Mouse (Mus musculus) layer of hippocampus, adult 9-10 months (tissue): Measurements from ENCODE around the gene Ptprk.

ENCODE experiments used
- DNase-seq: peaks from one replicate; pipeline ENCODE4 v3.0.0; 2022; ENCODE audit warnings: low spot score

The Ptprk gene

DNA sequence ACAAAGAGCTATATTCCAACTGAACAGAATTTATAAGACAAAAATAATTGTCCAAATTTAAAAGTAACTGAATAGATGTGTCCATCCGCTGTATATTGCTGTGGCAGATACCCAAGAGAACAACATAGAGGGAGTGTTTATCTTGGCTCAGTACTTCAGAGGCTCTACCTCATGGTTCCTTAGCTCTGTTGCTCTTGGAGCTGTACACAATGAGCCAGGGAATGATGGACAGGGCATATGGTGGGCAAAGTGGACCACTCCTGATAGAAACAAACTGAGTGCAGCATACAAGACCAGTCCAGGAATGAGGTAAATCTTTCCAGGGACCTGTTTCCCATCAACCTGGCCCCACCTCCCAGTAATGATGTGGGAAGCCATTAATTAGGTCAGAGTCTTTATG lies 468.1 kb downstream of the Ptprk start:
- DNase-seq: no peak

DNA sequence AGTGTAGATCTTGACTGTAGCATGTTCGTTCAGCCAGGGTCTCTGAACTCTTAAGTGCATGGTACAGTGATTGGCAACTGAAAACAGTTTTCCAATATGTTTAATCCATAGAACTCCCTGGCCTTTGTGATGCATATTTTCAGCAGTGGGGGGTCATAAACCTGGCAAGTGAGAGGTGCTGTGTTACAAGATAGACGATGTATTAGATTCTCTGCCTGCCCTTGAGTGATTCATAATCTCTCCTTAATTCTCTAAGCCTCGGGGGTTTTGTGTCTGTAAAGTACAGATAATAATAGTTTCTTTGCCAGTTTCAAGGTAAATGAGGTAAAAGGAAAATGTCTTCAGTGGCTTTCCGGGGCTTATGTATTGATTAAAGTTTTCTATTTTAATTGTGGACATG lies 475.9 kb downstream of the Ptprk start:
- no peak for DNase-seq

DNA sequence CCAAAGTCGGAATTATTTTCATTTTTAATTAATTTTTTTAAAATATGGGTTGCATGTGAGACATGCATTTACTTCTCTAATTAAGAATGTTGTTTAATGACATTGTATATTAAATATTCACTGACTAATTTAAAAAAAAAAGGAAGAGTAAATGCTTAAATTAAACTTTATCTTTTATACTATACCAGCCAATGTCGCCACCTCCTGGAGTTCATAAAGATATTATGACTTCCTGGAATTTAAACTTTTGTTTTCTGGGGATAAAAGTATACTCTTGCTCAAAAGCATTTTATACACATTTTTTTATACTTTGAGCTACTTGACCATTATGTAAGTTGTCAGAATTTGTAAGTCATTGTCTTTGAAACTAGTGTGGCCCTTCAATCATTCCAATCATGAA lies 477.4 kb downstream of the Ptprk start:
- no peak for DNase-seq

DNA sequence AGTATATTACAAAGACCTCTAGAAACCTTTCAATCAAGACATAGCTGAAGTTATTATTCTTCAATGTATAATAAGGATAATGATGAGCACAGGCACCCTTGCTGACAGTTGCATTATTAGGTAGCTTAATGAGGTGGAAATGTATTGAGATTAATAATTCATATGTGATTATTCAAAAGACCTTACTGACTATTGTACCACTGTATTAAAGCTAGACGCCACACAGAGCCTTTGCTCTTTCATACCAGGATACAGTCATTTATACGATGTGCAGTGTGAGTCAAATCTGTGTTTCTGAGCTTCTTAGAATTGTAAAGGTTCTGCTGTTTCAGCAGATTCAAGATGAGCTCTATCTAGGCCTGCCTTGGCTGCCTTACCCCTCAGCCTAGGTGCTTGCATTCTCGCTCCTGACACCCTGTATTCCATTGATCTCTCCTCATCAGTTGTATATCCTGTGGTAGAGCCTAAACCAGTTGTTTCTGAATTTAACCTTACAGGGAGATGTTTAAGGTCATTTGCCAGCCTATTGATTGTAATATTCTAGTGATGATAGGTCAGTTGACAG lies 489.6 kb downstream of the Ptprk start:
- DNase-seq: no peak

GRCm38 (mm10) chr10:28566378-28566777 lies 491.8 kb downstream of the Ptprk start:
- DNase-seq: no peak

- no peak for DNase-seq
Measured at GRCm38 (mm10) chr10:28566828-28567227, 492.2 kb downstream of the Ptprk start.

- no peak for DNase-seq
Measured at GRCm38 (mm10) chr10:28567441-28567840, 492.8 kb downstream of the Ptprk start.

DNA sequence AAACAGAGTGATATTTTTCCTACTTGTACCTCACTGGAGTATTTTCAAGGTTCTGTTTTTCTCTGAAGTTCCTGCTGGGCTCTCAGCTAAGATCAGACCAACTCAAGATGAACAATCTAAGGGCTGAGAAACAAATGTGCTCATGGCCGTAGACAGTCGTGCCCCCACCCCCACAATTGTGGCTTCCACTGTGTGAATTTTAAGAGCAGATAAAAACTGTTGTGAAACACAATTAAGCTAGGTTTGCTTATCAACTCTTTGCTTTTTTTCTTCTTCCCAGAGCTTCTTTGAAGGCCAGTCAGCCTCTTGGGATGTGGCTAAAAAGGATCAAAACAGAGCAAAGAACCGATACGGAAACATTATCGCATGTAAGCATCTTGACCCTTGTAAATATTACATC lies 493.4 kb downstream of the Ptprk start:
- DNase-seq: no peak

GRCm38 (mm10) chr10:28579596-28579995 lies 505.0 kb downstream of the Ptprk start:
- DNase-seq: no peak

GRCm38 (mm10) chr10:28586565-28587138 lies 512.0 kb downstream of the Ptprk start:
- no peak for DNase-seq

DNA sequence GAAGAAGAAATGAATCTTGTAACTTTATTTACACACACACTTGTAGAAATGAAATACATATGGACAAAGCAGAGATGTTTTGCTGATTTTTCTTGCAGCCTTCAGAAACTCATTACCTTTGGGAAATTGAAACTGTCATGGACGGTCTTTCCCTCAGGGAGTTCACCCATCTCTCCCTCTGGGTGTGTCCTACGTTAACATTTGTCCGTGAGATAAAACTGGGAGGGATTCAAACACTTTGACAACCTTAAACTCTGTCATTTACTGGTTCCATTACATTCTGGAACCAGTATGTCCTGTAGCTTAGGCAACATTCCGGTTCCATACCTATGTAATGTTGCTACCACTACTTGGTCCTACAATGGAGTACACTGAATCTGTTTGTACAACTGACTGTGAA lies 513.8 kb downstream of the Ptprk start:
- no peak for DNase-seq

DNA sequence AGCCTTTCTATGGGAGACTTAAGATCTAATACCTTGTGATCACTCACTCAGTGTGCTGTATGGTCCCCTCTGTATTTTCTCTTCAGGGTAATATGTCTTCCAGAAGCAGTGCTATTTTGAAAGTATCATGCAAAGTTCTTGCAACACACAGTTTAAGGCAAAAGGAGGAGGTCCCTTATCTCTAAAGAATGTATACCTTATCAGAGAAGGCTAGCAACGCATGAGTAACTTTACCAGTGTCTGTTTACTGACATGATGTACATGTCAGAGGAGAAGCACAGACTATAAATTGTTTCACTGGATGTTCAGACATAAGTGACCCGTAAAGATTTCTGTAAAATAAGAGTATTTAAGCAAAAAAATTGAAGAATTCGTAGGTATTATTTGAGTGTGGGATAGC lies 516.2 kb downstream of the Ptprk start:
- DNase-seq: no peak

GRCm38 (mm10) chr10:28593566-28594292 lies 519.1 kb downstream of the Ptprk start:
- DNase-seq: no peak

DNA sequence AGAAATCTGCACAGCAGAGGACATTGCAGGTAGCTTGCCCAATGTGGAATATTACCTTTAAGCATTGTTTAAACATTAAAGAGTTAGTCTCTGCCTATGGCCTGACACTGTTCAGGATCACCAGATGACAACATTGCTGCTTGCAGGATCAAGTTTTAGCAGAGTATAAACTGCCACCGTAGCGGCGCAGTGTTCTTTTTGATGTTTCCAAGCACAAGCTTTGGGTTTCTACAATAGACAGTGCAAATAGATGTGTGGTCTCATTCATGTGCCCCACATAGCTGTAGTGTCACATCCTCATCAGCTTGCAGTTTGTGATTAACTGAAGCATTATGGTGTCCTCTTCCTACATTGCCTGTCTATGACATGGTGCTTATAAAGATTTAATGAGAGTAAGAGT lies 522.3 kb downstream of the Ptprk start:
- DNase-seq: no peak

GRCm38 (mm10) chr10:28609136-28609535 lies 534.5 kb downstream of the Ptprk start:
- DNase-seq: no peak

GRCm38 (mm10) chr10:28614396-28614795 lies 539.8 kb downstream of the Ptprk start:
- DNase-seq: no peak

- no peak for DNase-seq
Measured at GRCm38 (mm10) chr10:28617203-28617602, 542.6 kb downstream of the Ptprk start.

DNA sequence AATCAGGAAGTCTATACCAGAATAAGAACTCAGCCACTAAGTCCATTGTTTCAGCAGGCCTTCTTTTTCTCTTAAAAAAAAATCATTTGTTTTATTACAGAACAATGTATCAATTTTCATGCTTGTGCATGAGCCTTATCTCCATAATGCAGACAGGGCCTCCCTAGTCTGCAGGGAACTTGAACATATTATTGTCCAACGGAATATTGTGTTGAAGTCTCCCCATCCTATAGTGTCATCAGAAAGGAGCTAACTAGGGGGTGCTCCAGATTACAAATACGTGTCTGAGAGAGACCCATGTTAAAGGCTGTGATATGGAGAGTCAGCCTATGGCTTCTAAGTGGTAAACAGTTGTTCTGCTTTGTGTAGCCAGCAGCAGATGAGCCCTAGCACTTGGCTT lies 543.4 kb downstream of the Ptprk start:
- DNase-seq: no peak

GRCm38 (mm10) chr10:28619415-28619814 lies 544.8 kb downstream of the Ptprk start:
- no peak for DNase-seq

DNA sequence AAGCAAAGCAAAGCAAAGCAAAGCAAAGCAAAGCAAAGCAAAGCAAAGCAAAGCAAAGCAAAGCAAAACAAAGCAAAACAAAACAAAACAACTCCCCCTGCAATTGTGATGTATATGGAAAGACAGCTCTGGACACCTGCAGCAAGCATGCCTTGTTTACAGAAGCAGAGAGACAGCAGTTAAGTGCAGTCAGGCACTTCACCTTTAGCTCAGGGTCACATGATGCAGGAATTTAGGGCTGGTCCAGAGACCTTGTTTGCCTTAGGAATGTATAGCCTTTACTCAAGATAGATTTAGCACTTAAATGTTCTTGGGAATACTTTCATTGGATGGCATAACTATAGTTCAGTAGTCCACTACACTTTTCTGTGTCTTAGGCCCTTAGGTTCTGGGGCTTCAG lies 561.5 kb downstream of the Ptprk start:
- no peak for DNase-seq

GRCm38 (mm10) chr10:28641887-28642286 lies 567.3 kb downstream of the Ptprk start:
- no peak for DNase-seq
